Mouse (Mus musculus): ENCODE measurements around the gene Bdkrb1.

Gene Bdkrb1

DNA sequence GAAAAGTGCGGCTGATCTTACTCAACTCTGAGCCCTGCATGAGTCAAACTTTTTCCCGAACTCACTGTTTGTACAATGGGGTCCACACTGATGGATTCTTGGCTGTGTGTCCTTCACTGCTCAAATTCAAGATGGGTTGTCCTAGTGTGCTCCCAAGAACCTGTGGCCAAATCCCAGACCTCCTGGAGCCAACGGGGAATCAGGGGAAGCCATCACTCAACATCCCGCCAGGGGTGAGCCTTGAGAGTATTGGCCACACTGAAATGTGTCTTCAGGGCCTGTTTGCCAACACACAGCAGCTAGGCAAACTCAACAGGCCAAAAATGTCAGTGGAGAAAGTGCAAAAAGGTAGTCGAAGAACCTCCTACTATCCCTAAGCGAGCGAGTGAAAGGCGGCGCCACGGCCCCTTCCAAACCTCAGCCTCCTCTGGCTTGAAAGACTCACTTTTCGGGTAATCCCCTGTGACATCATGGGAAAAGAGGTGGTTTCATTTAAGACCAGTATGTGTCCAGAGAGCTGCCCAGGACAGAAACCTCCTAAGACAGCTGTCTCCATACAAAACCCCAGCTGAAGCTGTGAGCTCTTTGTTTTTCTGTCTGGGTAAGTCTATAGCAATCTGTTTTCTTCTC is at the start of gene Bdkrb1:
TSS of gene Bdkrb1 (plus strand) at position 505 of the 630 bp plus-strand sequence.
- DNase-seq, result no peak

- no peak for DNase-seq
Observed at GRCm38 (mm10) chr12:105554151-105554772, 48.6 kb upstream of the Bdkrb1 start.

- DNase-seq, result no peak
Observed at GRCm38 (mm10) chr12:105555172-105555571, 47.7 kb upstream of the Bdkrb1 start.

DNA sequence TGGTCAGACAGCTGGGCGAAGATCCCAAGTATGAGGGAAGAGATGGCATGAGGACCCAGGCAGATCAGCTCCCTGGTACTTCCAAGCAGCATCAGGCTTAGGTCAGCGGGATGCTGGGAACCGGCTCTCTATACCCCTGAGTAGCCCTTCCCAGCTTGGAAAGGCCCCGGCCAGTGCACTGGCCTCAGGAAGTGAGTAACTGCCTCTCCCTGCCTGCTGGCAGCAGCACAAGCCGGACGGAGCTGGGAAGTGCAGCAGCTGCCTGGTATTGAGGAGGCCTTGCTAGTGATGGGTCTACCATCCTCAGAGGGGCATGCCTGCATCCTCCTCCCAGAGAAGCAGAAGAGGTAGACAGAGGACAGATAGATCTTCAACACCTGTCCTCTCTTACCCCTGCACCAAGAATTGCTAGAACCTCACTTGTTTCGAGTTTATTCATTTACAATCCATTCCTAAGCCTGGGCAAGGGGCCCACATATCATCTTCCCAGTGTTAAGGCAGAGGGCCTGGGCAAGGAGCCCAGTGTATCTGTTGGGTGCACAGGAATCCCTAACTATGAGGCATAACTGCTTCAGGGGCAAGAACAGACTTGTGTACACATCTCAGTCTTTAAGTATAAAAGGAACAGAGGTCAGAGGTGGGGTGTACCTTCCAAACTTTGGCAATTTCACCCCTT is 45.5 kb upstream of the Bdkrb1 start:
- no peak for DNase-seq

GRCm38 (mm10) chr12:105561007-105561534 is 41.8 kb upstream of the Bdkrb1 start:
- no peak for DNase-seq

GRCm38 (mm10) chr12:105562056-105562820 is 40.6 kb upstream of the Bdkrb1 start:
- no peak for DNase-seq

DNA sequence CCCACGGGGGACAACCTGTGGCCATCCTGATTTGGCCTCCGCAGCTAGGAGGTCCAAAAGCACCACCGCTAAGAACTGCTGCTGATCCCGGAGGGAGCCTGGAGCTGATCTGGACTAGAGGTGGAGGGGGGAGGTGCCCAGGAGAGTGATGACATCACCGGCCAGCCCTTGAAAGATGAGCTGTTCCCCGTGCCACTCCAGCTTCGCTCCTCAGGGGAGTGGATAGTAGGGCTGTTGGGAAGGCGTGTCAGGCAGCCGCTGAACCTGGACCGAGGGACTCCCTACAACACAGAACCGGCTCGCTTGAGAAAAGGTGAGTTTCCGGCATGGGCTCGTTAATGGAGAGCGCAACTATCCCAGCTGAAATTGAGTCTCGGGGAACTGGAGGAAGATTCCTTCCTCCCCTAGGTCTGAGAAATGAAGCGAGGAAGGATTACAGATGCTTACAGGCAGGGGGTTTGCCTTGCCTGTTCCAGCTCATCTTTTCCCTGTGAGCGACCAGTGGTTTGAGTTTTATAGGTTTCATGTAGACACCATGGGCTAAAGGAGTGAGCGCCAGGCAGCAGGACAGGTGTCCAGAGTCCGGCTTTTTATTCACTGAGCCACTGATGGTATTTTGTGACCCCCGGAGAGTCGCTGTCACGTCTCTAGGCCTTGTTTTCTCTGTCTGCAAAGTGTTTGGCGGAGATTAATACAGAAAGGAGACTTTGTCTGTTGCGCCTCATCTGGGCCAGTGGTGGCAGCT is 39.8 kb upstream of the Bdkrb1 start, which contains the start of gene Bdkrb2:
TSS of gene Bdkrb2 (plus strand) at position 291 of the 745 bp plus-strand sequence.
- DNase-seq, result no peak

DNA sequence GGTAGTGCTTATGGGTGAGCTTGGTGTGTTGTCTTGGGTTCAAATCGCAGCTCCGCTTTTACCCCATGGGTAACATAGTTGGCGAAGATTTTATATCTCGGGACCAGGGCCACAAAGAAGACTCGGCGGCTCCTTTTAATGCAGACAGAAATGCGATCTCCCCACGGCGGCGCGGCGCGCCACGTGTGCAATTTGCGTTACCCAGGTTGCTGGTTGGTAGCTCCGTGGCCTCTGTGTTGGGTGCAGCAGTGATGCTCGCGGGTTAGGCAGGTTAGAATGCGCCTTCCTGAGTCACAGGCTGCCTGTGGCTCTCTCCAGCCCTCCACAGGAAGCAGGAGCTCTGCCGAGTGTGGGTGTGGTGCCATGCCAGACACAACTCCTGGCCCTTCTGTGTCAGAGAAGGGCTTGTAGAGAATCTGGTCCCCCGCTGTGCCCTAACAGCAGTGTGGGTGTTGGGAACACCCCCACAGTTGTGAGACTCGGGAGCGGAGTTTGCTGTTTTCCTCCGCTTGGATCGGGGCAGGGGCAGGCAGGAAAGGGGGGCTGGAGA is 39.1 kb upstream of the Bdkrb1 start:
- no peak for DNase-seq

GRCm38 (mm10) chr12:105565221-105565620 is 37.7 kb upstream of the Bdkrb1 start:
- no peak for DNase-seq

GRCm38 (mm10) chr12:105571867-105572266 is 31.0 kb upstream of the Bdkrb1 start:
- no peak for DNase-seq

GRCm38 (mm10) chr12:105572622-105573021 is 30.3 kb upstream of the Bdkrb1 start:
- DNase-seq, result no peak

- no peak for DNase-seq
Observed at GRCm38 (mm10) chr12:105574356-105574755, 28.5 kb upstream of the Bdkrb1 start.

DNA sequence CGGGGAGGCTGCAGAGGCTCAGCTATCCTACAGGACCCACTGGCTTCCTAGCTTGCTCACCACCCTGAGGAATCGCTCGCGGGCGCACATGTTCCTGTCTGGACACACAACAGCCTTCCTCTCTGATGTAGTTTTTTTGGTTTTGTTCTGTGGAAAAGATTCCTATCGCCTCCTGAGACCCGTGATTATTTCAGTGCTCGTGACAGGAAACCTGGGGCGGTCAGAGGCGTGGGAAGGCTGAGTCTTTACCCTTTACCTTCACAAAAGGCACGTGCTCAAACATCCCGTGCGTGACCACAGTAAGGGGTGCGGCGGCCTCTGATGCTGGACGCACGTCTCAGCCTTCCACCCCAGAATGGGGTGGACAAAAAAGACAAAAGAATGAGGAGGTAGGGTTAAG is 22.4 kb upstream of the Bdkrb1 start:
- DNase-seq, result no peak

- DNase-seq, result no peak
Observed at GRCm38 (mm10) chr12:105582486-105582885, 20.4 kb upstream of the Bdkrb1 start.

DNA sequence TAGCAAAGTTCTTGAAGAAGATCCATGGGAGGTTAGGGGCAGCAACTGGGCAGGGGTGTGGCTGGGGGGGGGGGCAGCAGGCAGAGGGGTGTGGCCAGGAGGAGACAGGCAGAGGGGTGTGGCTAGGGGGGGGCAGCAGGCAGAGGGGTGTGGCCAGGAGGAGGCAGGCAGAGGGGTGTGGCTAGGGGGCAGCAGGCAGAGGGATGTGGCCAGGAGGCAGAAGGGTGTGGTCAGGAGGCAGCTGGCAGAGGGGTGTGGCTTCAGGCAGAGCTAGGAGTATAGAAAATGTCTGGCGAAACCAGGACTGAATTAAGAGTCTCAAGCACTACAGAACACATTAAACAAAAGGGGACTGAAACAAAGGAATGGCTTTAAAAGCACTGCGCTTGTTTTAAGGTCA is 19.4 kb upstream of the Bdkrb1 start:
- peak in 1 of 2 experiments; percentile 20 for DNase-seq

GRCm38 (mm10) chr12:105584851-105585250 is 18.0 kb upstream of the Bdkrb1 start:
- DNase-seq, result peak; percentile 36 to 39

GRCm38 (mm10) chr12:105587526-105587925 is 15.4 kb upstream of the Bdkrb1 start:
- DNase-seq, result no peak

- no peak for DNase-seq
Observed at GRCm38 (mm10) chr12:105590786-105591185, 12.1 kb upstream of the Bdkrb1 start.

GRCm38 (mm10) chr12:105592361-105592761 is 10.5 kb upstream of the Bdkrb1 start:
- DNase-seq, result no peak

GRCm38 (mm10) chr12:105593471-105593870 is 9.4 kb upstream of the Bdkrb1 start:
- no peak for DNase-seq

DNA sequence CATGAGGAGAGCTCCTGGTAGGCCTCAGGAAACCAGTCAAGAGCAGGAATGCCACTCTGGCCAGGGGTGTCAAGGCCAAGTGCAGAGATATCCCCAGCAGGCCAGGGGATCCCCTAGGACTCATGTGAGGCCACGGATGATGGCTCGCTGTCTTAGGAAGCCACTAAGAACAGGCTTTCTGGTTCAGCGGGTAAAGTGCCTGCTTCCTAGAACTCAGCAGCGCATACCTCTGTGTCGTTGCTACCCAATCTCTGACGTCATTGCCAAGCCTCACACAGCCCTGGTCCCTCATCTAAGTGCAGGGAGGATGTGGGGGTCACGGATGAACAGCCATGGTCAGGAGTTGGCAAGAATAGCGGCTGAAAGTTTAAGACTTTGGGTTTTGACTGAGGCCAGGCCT is 5.8 kb upstream of the Bdkrb1 start:
- DNase-seq, result no peak

GRCm38 (mm10) chr12:105598503-105598902 is 4.4 kb upstream of the Bdkrb1 start:
- no peak for DNase-seq

Measured in thymus, postnatal 36 days (tissue).